Mouse (Mus musculus): ENCODE measurements around the gene Plpp3.

DNA sequence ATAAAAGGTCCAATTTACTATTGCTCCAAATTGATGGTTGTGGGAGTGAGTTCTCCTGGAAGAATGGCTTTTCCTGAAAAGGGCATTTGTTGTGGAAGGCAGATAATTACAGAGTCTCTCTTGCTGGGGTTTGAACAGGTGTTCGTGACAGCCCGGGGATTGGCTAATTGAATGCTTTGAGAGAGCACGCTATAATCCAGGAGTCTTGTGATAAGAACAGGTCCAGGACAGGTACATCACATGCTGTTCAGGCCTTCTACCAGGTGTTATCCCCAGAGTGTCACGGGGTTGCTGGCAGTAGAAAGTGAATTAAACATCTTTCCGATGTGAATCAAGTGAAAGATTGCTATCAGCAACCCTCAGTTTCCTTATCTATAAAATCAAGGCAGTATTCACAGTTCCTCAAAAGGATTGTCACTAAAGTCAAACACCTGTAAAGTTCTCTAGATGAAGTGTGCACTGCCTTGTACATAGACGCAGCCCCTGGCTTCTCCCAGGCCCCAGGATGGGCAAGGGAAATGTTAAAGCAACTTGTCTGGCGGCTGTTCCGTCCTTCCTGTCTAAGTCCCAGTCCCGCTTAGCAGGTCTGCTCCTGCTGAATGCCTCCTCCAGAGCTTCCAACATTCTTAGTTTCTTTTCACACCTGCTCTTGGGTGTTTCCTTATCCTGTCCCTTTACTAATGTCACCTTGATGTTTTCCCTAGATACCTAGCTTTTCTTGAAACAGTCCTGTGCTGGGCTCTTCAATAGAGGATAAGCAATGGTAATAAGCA is 40.0 kb downstream of the Plpp3 start:
- TF ChIP-seq POLR2A (IDR thresholded peaks at IDR 0.05; ENCODE audit: insufficient read depth, low read depth, low read length) (no peak), CTCF (IDR thresholded peaks at IDR 0.05; ENCODE audit: insufficient read depth, low read depth, low read length) (no peak)

All from olfactory bulb, adult 2 months (tissue).